Mouse (Mus musculus) cerebellum, postnatal 36 days (tissue): ENCODE results near the gene Fibcd1.

Experiments used
- DNase-seq, 2 experiments: peaks; one replicate each; pipeline ENCODE4 v3.0.0; 2021 to 2022; ENCODE audit warnings: mixed read lengths in 2 of 2

The Fibcd1 gene

DNA sequence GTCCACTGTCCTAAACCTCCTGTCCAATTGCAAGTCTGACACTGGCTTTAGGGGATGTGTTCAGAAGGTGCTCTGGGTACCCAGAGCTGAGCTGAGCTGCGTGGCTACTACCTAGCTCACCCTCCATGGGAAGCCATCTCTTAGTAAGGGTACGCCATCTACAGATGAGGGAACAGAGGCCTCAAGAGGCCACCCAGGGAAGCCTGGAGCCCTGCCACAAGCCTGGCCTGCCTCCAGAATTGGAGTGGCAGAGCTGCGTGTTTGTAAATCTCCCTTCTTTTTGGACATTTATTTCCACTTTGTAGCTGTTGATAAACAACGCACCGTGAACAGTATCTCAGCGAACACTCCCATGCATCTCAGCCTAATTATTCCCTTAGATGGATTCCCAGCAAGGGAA lies 11.4 kb upstream of the Fibcd1 start:
- no peak for DNase-seq

GRCm38 (mm10) chr2:31855991-31856390 lies 10.2 kb upstream of the Fibcd1 start:
- DNase-seq: no peak

- no peak for DNase-seq
These were observed 4.3 kb upstream of the Fibcd1 start for GRCm38 (mm10) chr2:31850141-31850540.

GRCm38 (mm10) chr2:31847908-31848307 lies 2.1 kb upstream of the Fibcd1 start:
- peak; percentile 57 to 61 for DNase-seq

DNA sequence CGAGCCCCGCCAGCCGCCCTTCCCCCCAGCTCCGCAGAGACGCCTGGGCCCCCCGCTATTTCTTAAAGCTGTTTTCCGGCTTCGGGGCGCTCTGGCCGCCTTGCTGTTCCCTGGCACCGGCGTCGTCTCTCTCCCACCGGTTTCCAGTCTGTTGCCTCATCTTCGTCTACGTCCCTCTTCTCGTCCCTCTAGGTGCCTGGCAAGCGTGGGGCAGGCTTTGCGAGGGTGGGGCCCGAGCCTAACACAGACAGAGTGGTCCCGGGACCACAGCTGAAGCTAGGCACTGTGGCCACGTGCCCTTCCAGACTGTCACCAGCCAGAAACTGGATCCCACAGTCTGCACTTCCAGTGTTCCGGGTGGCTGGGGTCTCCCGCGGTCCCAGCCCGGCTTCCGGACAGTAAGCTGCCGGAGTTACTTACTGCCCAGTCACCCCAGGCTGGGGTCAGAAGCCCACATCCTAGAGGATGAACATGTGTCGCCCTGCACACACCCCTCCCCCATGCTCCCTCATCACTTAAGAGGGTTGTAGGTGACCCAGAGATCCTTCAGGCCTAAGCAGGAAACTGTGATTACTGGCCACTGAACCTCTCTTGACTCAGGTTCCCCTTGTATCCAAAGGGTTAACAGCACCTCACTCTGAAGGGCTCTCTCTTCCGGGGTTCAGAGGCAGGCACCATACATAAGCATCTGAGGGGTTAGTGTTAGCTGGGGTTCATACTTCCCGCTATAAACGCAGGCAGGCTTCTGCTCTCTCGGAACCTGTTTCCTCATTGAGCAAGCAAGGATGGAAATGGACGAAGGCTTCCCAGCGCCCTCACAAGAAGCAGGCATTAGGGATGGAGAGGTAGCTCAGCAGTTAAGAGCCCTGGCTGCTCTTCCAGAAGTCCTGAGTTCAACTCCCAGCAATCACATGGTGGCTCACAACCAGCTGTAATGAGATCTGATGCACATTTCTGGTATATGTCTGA lies 1.2 kb upstream of the Fibcd1 start:
- peak in 1 of 2 experiments; percentile 10 for DNase-seq

GRCm38 (mm10) chr2:31845512-31845895 lies 301 bp downstream of the Fibcd1 start:
- DNase-seq: no peak

- no peak for DNase-seq
These were observed 1.1 kb downstream of the Fibcd1 start for GRCm38 (mm10) chr2:31844729-31845136.

DNA sequence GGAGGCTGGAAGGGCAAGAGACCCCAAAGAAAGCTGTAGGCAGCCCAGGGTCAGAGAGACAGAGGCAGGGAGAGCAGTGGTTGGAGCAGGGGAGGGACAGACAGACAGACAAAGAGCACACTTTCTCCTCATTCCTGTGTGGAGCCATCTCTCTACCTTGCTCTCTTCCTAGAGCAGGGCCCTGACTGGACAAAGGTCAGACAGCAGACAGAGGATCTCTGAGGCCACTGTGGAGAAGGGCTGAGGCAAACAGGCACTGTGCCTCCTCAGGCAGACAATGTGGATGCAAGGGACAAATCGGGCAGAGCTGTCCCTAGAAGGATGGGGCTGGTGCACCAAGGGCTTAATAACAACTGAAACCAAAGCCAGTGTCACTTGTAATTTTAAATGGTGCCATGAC lies 6.9 kb downstream of the Fibcd1 start:
- no peak for DNase-seq

- no peak for DNase-seq
These were observed 8.8 kb downstream of the Fibcd1 start for GRCm38 (mm10) chr2:31836985-31837384.

- no peak for DNase-seq
These were observed 9.7 kb downstream of the Fibcd1 start for GRCm38 (mm10) chr2:31836091-31836490.

DNA sequence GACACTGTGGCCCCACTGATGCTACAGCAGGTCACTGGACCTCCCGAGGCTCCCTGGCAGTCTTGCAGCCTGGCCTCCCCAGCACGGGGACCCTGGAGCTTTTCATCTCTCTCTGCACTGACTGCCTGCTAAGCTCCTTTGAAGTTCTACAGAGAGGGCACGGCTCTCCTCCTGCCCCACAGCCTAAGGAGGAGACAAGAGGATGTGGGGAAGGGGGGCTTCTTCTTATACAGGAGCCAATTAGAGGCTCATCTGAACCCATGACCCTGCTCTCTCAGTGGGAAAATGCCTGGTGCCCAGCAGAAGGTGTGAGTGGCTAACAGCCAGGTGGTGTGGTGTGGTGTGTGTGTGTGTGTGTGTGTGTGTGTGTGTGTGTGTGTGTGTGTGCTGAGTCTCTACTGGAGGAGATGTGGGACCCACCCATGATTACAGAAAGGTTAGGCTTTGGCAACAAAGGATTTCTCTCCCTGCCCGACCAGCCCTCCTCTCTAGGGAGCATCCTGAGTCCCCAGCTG lies 17.4 kb downstream of the Fibcd1 start:
- no peak for DNase-seq

DNA sequence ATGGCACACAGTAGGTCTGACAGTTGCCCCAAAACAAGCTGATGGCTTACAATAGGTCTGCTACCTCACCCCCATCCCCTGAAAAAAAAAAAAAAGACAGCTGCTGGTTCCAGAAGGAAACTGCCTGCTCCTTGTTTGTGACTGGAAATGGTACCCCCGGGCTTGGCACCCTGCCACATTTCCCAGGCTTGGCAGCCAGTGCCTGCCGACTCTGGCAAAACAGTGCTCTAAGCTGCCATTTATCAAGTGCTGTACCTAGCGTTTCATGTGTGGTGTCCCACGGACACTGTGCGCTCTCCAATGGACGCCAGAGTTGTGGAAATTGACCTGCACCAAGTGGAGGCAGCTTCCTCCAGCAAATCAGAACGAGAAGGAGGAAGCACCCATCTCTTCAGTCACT lies 17.9 kb downstream of the Fibcd1 start:
- peak; percentile 34 to 50 for DNase-seq

GRCm38 (mm10) chr2:31826094-31827085 lies 19.4 kb downstream of the Fibcd1 start:
- DNase-seq: peak; percentile 37 to 39

DNA sequence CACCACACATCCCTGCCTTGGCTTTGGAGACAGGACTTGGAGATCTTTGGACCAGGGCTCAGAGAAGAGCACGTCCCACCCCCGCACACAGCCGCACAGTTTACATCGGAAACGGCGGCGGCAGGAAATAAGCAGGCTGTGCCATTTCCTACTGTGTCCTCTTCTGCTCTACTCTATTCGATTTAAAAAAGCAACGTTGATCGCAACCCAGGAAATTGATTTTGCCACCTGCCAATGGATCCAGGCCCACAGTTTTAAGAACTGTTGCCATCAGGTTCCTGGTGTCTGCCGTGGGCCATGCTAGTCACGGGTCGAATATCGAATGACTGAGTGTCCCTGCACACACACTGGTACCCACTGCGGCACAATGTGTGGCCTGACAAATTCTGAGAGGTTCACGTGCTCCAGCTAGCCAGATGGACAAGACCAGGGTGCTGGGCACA lies 20.3 kb downstream of the Fibcd1 start:
- DNase-seq: peak; percentile 34 to 44

GRCm38 (mm10) chr2:31823933-31824730 lies 21.7 kb downstream of the Fibcd1 start:
- peak; percentile 43 to 52 for DNase-seq

- peak; percentile 48 to 60 for DNase-seq
These were observed 23.1 kb downstream of the Fibcd1 start for GRCm38 (mm10) chr2:31822524-31823371.

- DNase-seq: peak; percentile 71 to 72
These were observed 30.4 kb downstream of the Fibcd1 start for GRCm38 (mm10) chr2:31815367-31815766.

GRCm38 (mm10) chr2:31814699-31815098 lies 31.1 kb downstream of the Fibcd1 start:
- no peak for DNase-seq

- DNase-seq: no peak
These were observed 32.2 kb downstream of the Fibcd1 start for GRCm38 (mm10) chr2:31813641-31814040.

- no peak for DNase-seq
These were observed 34.5 kb downstream of the Fibcd1 start for GRCm38 (mm10) chr2:31811086-31811958.
